Mouse (Mus musculus) intestine, embryonic 15.5 days (tissue): Measurements from ENCODE around the gene Elovl6. TPM values are rescaled to one million over a fixed set of nuclear protein-coding genes. Genes with fewer than 3 reads are reported as not detected.

Source experiments
- ATAC-seq: fragments of 200-750 bp; cut with Nextera tagmentation; 2 replicates; pipeline ENCODE4 v1.8.0; 2017; ENCODE audit warnings: moderate TSS enrichment, moderate library complexity
- H3K27ac ChIP-seq: fragments of 300-500 bp; sonication (generic); 2 replicates; pipeline ENCODE4 v1.5.1; 2015; ENCODE audit warnings: mild to moderate bottlenecking, inconsistent platforms
- H3K27me3 ChIP-seq: fragments of 300-500 bp; sonication (generic); replicated peaks from 2 replicates; pipeline ENCODE4 v1.6.1; 2015; ENCODE audit warnings: inconsistent platforms
- H3K36me3 ChIP-seq: fragments of 300-500 bp; sonication (generic); 2 replicates; pipeline ENCODE4 v1.6.1; 2015; ENCODE audit warnings: inconsistent platforms
- H3K4me1 ChIP-seq: fragments of 300-500 bp; sonication (generic); replicated peaks from 2 replicates; pipeline ENCODE4 v1.6.1; 2015; ENCODE audit warnings: inconsistent platforms
- H3K4me2 ChIP-seq: fragments of 300-500 bp; sonication (generic); replicated peaks from 2 replicates; pipeline ENCODE4 v1.6.1; 2015; ENCODE audit warnings: mild to moderate bottlenecking, inconsistent platforms
- H3K4me3 ChIP-seq: fragments of 300-500 bp; sonication (generic); replicated peaks from 2 replicates; pipeline ENCODE4 v1.5.1; 2015; ENCODE audit warnings: inconsistent platforms
- H3K9ac ChIP-seq: fragments of 300-500 bp; sonication (generic); 2 replicates; pipeline ENCODE4 v1.6.1; 2015; ENCODE audit warnings: inconsistent platforms
- H3K9me3 ChIP-seq: fragments of 300-500 bp; sonication (generic); 2 replicates; pipeline ENCODE4 v1.6.1; 2016; ENCODE audit warnings: inconsistent platforms
- WGBS: fragments of 180-500 bp; shearing (Covaris S2); methylation state at CpG from one replicate; pipeline ENCODE4 v1.1.7; 2015; 5-methylcytosine and 5-hydroxymethylcytosine counted together
- polyA plus RNA-seq: library from polyadenylated mRNA; unstranded; fragments of >200 nt; fragmentation: Nextera tagmentation; extraction: Ambion mirVana; gene quantifications from 2 replicates; pipeline ENCODE4 v1.2.1, GENCODE M21; 2015

The Elovl6 gene
- polyA plus RNA-seq, 1 experiment from 2014 or later, result 46.4 TPM

GRCm38 (mm10) chr3:129527046-129527445 is 5.1 kb upstream of the Elovl6 start:
- H3K4me3 ChIP-seq, result no peak overlapping the region
- 82% methylated on average over 3 of the region's 3 CpGs for WGBS
- 0 out of 2 replicates have a peak, but pooled peaks cover 4% of the 10 kb centered on the region for H3K4me1 ChIP-seq
- H3K36me3 ChIP-seq, result no peaks in the 10 kb centered on the region
- H3K27me3 ChIP-seq, result no peaks in the 10 kb centered on the region
- no peaks in the 10 kb centered on the region for H3K9me3 ChIP-seq
- no peak overlapping the region for H3K9ac ChIP-seq
- no peak overlapping the region for H3K4me2 ChIP-seq
- no peak for ATAC-seq
- no peak overlapping the region for H3K27ac ChIP-seq

- Histone ChIP-seq H3K4me2 (no peak overlapping the region), H3K4me1 (0 out of 2 replicates have a peak, but pooled peaks cover 4% of the 10 kb centered on the region)
- 76% methylated on average over 3 of the region's 3 CpGs for WGBS
Observed at GRCm38 (mm10) chr3:129529311-129529710, 2.8 kb upstream of the Elovl6 start.

GRCm38 (mm10) chr3:129530461-129530860 is 1.7 kb upstream of the Elovl6 start:
- Histone ChIP-seq H3K36me3 (no peaks in the 10 kb centered on the region), H3K9me3 (no peaks in the 10 kb centered on the region), H3K9ac (no peak overlapping the region), H3K27ac (no peak overlapping the region), H3K4me1 (peaks cover 6% of the 10 kb centered on the region; the same call in 1 of the 2 replicates), H3K4me2 (no peak overlapping the region), H3K4me3 (no peak overlapping the region), H3K27me3 (no peaks in the 10 kb centered on the region)
- WGBS, result 93% methylated on average over 6 of the region's 6 CpGs
- no peak for ATAC-seq

More at GRCm38 (mm10) chr3:129529311-129529710, 2.8 kb upstream of the Elovl6 start:
- no peak for ATAC-seq
- Histone ChIP-seq H3K27ac (no peak overlapping the region), H3K27me3 (no peaks in the 10 kb centered on the region), H3K36me3 (no peaks in the 10 kb centered on the region), H3K4me3 (no peak overlapping the region), H3K9me3 (no peaks in the 10 kb centered on the region), H3K9ac (no peak overlapping the region)

GRCm38 (mm10) chr3:129532865-129533742 is 949 bp downstream of the Elovl6 start:
- H3K9me3 ChIP-seq, result no peaks in the 10 kb centered on the region

GRCm38 (mm10) chr3:129533743-129534530 is 1.8 kb downstream of the Elovl6 start:
- WGBS, result under 1% methylated on average over 67 of the region's 74 CpGs
- Histone ChIP-seq H3K27me3 (no peaks in the 10 kb centered on the region), H3K36me3 (no peaks in the 10 kb centered on the region), H3K4me3 (peak overlapping the region; percentile 84), H3K9ac (peak overlapping the region; percentile 93), H3K4me2 (peak overlapping the region; percentile 66), H3K4me1 (peaks cover 12% of the 10 kb centered on the region), H3K27ac (peak overlapping the region; percentile 97), H3K9me3 (no peaks in the 10 kb centered on the region)
- peak; percentile 42 for ATAC-seq

More at GRCm38 (mm10) chr3:129532865-129533742, 949 bp downstream of the Elovl6 start:
- H3K4me1 ChIP-seq, result peaks cover 12% of the 10 kb centered on the region
- H3K27ac ChIP-seq, result peak overlapping the region; percentile 97
- H3K36me3 ChIP-seq, result no peaks in the 10 kb centered on the region
- H3K4me2 ChIP-seq, result peak overlapping the region; percentile 66
- peak overlapping the region; percentile 93 for H3K9ac ChIP-seq
- H3K4me3 ChIP-seq, result peak overlapping the region; percentile 84
- WGBS, result under 1% methylated on average over 40 of the region's 40 CpGs
- H3K27me3 ChIP-seq, result no peaks in the 10 kb centered on the region
- peak; percentile 16; the same call in 1 of the 2 replicates for ATAC-seq

GRCm38 (mm10) chr3:129535444-129535843 is 3.3 kb downstream of the Elovl6 start:
- H3K9me3 ChIP-seq, result no peaks in the 10 kb centered on the region
- H3K9ac ChIP-seq, result peak overlapping the region; percentile 14; the same call in 1 of the 2 replicates
- H3K4me2 ChIP-seq, result peak overlapping the region; percentile 66
- peak overlapping the region; percentile 84; the same call in 1 of the 2 replicates for H3K4me3 ChIP-seq
- H3K27me3 ChIP-seq, result no peaks in the 10 kb centered on the region
- 10% methylated on average over 6 of the region's 6 CpGs for WGBS
- H3K36me3 ChIP-seq, result no peaks in the 10 kb centered on the region
- H3K4me1 ChIP-seq, result peaks cover 12% of the 10 kb centered on the region
- peak overlapping the region; percentile 97 for H3K27ac ChIP-seq
- ATAC-seq, result 0 out of 2 replicates have a peak, but pooled peaks have one; percentile 3

- peaks cover 12% of the 10 kb centered on the region for H3K4me1 ChIP-seq
- H3K4me3 ChIP-seq, result peak overlapping the region; percentile 34
- under 1% methylated on average over 11 of the region's 11 CpGs for WGBS
- no peaks in the 10 kb centered on the region for H3K36me3 ChIP-seq
- H3K27ac ChIP-seq, result peak overlapping the region; percentile 97
- H3K27me3 ChIP-seq, result no peaks in the 10 kb centered on the region
- peak; percentile 90 for ATAC-seq
- peak overlapping the region; percentile 66 for H3K4me2 ChIP-seq
- H3K9ac ChIP-seq, result peak overlapping the region; percentile 41; the same call in 1 of the 2 replicates
- no peaks in the 10 kb centered on the region for H3K9me3 ChIP-seq
Observed at GRCm38 (mm10) chr3:129536109-129536508, 4.0 kb downstream of the Elovl6 start.

- Histone ChIP-seq H3K4me3 (no peak overlapping the region), H3K27me3 (no peaks in the 10 kb centered on the region), H3K9ac (no peak overlapping the region), H3K4me2 (no peak overlapping the region), H3K36me3 (peaks cover 11% of the 10 kb centered on the region; the same call in 1 of the 2 replicates), H3K4me1 (peaks cover 8% of the 10 kb centered on the region), H3K9me3 (no peaks in the 10 kb centered on the region), H3K27ac (no peak overlapping the region)
- 89% methylated on average over 5 of the region's 5 CpGs for WGBS
- ATAC-seq, result no peak
Observed at GRCm38 (mm10) chr3:129537954-129538353, 5.8 kb downstream of the Elovl6 start.

GRCm38 (mm10) chr3:129540882-129541281 is 8.7 kb downstream of the Elovl6 start:
- Histone ChIP-seq H3K27me3 (no peaks in the 10 kb centered on the region), H3K4me3 (no peak overlapping the region), H3K9me3 (no peaks in the 10 kb centered on the region), H3K4me1 (peaks cover 7% of the 10 kb centered on the region; the same call in 1 of the 2 replicates), H3K9ac (no peak overlapping the region), H3K4me2 (no peak overlapping the region), H3K27ac (no peak overlapping the region), H3K36me3 (peaks cover 19% of the 10 kb centered on the region)
- ATAC-seq, result no peak
- WGBS, result 89% methylated on average over 2 of the region's 2 CpGs

- no peak for ATAC-seq
- 92% methylated on average over 11 of the region's 11 CpGs for WGBS
- Histone ChIP-seq H3K36me3 (peaks cover 19% of the 10 kb centered on the region), H3K9ac (no peak overlapping the region), H3K27ac (no peak overlapping the region), H3K9me3 (no peaks in the 10 kb centered on the region), H3K4me1 (peaks cover 10% of the 10 kb centered on the region; the same call in 1 of the 2 replicates), H3K4me2 (no peak overlapping the region), H3K4me3 (no peak overlapping the region), H3K27me3 (no peaks in the 10 kb centered on the region)
Observed at GRCm38 (mm10) chr3:129541456-129541855, 9.3 kb downstream of the Elovl6 start.

- H3K9ac ChIP-seq, result no peak overlapping the region
- H3K36me3 ChIP-seq, result peaks cover 19% of the 10 kb centered on the region
- 0 out of 2 replicates have a peak, but pooled peaks cover 10% of the 10 kb centered on the region for H3K4me1 ChIP-seq
- no peaks in the 10 kb centered on the region for H3K27me3 ChIP-seq
- WGBS, result 97% methylated on average over 3 of the region's 3 CpGs
- ATAC-seq, result no peak
- H3K4me2 ChIP-seq, result no peak overlapping the region
- H3K4me3 ChIP-seq, result no peak overlapping the region
- no peak overlapping the region for H3K27ac ChIP-seq
- H3K9me3 ChIP-seq, result no peaks in the 10 kb centered on the region
Observed at GRCm38 (mm10) chr3:129543376-129543775, 11.2 kb downstream of the Elovl6 start.

- Histone ChIP-seq H3K9ac (no peak overlapping the region), H3K4me2 (no peak overlapping the region), H3K27ac (no peak overlapping the region), H3K27me3 (no peaks in the 10 kb centered on the region), H3K4me3 (no peak overlapping the region), H3K36me3 (peaks cover 19% of the 10 kb centered on the region), H3K9me3 (no peaks in the 10 kb centered on the region), H3K4me1 (peaks cover 13% of the 10 kb centered on the region; the same call in 1 of the 2 replicates)
- ATAC-seq, result no peak
- 96% methylated on average over 1 of the region's 1 CpGs for WGBS
Observed at GRCm38 (mm10) chr3:129544217-129544616, 12.1 kb downstream of the Elovl6 start.
